Mouse (Mus musculus): ENCODE data around the gene Fchsd2.

DNA sequence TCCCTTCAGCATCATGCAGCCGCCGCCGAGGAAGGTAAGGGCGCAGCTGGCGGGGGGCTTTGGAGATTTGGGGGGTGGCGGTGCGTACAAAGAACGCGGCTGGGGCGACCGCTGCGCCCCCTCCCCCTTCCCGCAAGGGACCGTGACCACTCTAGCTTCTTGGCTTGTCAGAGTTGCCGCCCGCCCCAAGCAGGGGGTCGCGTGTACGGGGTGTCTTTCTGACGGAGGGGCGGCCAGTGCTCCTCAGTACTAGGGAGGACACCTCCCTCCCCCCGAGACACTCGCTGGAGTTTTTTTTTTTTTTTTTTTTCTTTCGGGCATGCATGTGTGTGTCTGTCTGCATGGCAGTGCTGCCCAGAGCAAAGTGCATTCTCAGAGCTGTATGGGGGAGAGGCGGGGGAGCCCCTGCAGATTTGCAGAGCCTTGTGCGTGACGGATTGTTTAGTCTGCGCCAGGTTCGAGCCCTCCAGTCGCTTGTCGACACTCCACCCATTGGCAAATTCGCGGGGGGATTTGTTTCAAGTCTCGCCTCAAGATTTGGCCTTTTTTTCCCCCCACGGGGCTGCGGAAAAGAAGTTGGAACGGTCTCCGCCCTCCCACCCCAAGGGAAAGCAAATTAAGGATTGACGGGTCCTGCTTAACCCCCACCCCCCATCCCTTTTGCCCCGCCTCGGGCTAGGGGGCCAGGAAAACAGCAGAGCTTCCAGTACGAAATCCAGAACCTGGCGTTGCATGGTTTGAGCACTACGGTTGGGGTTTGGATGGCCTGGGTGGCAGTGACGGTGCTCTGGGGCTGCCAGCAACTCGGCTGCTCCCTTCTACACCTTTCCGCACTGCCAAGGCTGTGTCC lies 16.6 kb downstream of the Fchsd2 start:
- TF ChIP-seq POLR2A (IDR thresholded peaks at IDR 0.05; ENCODE audit: low read depth, low read length) (no peak), CTCF (IDR thresholded peaks at IDR 0.05; ENCODE audit: extremely low read depth, insufficient read depth, insufficient read length, insufficient replicate concordance) (no peak)
